Mouse (Mus musculus) midbrain, embryonic 11.5 days (tissue): Measurements from ENCODE around the gene Ntn4. TPM values are rescaled to one million over a fixed set of nuclear protein-coding genes. Genes with fewer than 3 reads are reported as not detected.
A peak's percentile ranks its signal among the peaks of the same experiment; 100 is the strongest.

Source experiments
- ATAC-seq: fragments of 200-750 bp; cut with Nextera tagmentation; 2 replicates; pipeline ENCODE4 v1.8.0; 2017; ENCODE audit warnings: moderate TSS enrichment, moderate library complexity; ENCODE audit not compliant: low FRiP score
- DNase-seq: peaks from one replicate; pipeline ENCODE4 v3.0.0; 2015; ENCODE audit warnings: low spot score; ENCODE audit errors: missing footprints
- H3K27ac ChIP-seq: fragments of 300-500 bp; sonication (generic); 2 replicates; pipeline ENCODE4 v1.5.1; 2014; ENCODE audit warnings: low read depth, low read length
- H3K27me3 ChIP-seq: fragments of 300-500 bp; sonication (generic); 2 replicates; pipeline ENCODE4 v1.6.1; 2014; ENCODE audit warnings: mild to moderate bottlenecking, low read length, moderate library complexity, mixed read lengths; ENCODE audit not compliant: control insufficient read depth, insufficient read depth
- H3K36me3 ChIP-seq: fragments of 300-500 bp; sonication (generic); 2 replicates; pipeline ENCODE4 v1.6.1; 2014; ENCODE audit warnings: mild to moderate bottlenecking, low read length, moderate library complexity, mixed read lengths; ENCODE audit not compliant: control insufficient read depth, insufficient read depth
- H3K4me1 ChIP-seq: fragments of 300-500 bp; sonication (generic); 2 replicates; pipeline ENCODE4 v1.6.1; 2014; ENCODE audit warnings: low read length; ENCODE audit not compliant: control insufficient read depth, insufficient read depth
- H3K4me2 ChIP-seq: fragments of 300-500 bp; sonication (generic); 2 replicates; pipeline ENCODE4 v1.6.1; 2014; ENCODE audit warnings: mild to moderate bottlenecking, moderate library complexity
- H3K4me3 ChIP-seq: fragments of 300-500 bp; sonication (generic); 2 replicates; pipeline ENCODE4 v1.5.1; 2014; ENCODE audit warnings: low read depth, low read length
- H3K9ac ChIP-seq: fragments of 300-500 bp; sonication (generic); 2 replicates; pipeline ENCODE4 v1.6.1; 2014; ENCODE audit warnings: low read length
- H3K9me3 ChIP-seq: fragments of 300-500 bp; sonication (generic); 2 replicates; pipeline ENCODE4 v1.6.1; 2016; ENCODE audit warnings: low read length; ENCODE audit not compliant: control insufficient read depth
- WGBS: fragments of 180-500 bp; shearing (Covaris S2); extraction: QIAGEN DNeasy Blood & Tissue Kit; methylation state at CpG from one replicate; pipeline ENCODE4 v1.1.7; 2014; 5-methylcytosine and 5-hydroxymethylcytosine counted together
- polyA plus RNA-seq: library from polyadenylated mRNA; unstranded; fragments of >200 nt; fragmentation: Nextera tagmentation; extraction: Ambion mirVana; gene quantifications from 2 replicates; pipeline ENCODE4 v1.2.1, GENCODE M21; 2014

The Ntn4 gene
- polyA plus RNA-seq, 1 experiment from 2014 or later, result 1.8 TPM

DNA sequence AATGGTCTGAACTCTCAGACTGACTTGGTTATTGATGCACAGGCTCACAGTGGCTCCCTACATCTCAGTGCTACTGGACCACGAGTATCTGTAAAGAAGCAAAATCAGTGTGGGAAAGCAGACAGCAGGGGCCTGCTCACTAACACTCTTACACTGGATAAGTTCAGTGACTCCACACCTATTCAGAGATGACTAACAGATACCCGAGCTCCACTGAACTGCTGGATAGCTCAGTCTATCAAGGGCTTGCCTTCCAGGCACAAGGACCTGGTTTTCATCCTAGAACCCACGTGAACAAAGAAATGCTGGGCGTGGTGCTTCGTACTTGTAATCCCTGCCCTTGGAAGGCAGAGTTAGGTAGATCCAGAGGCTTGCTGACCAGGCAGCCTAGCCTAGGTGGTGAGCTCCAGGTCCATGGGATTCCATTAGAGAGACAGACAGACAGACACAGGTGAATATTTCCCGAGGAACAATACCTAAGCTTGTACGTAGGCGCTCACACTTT is 8.2 kb downstream of the Ntn4 start:
- Histone ChIP-seq H3K36me3 (peaks cover 2% of the 10 kb centered on the region; the same call in 1 of the 2 replicates), H3K4me2 (no peak overlapping the region), H3K27me3 (no peaks in the 10 kb centered on the region), H3K4me1 (no peaks in the 10 kb centered on the region), H3K9me3 (no peaks in the 10 kb centered on the region), H3K9ac (no peak overlapping the region), H3K4me3 (no peak overlapping the region), H3K27ac (no peak overlapping the region)
- no peak for ATAC-seq
- peak; percentile 39 for DNase-seq
- 88% methylated on average over 8 of the region's 8 CpGs for WGBS

DNA sequence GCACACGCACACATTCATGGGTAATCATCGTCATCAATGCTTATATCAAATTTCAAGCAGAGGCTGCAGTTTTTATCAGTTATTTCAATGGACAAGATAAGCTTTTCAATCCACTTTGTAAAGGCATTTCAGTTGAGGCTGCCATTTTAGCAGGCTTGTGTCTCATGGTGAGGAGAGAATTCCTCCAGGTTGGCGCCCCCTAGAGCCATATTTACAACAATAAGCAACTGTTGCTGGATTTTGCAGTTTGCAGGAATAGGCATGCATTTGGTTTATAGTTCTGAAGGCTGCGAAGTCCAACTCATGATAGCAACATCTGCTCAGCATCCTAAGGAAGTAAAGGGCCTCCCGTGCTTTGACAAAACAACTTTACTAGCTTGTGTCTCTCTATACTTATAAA is 8.6 kb downstream of the Ntn4 start:
- 81% methylated on average over 5 of the region's 5 CpGs for WGBS
- DNase-seq, result peak; percentile 68
- no peak overlapping the region for H3K4me3 ChIP-seq
- no peaks in the 10 kb centered on the region for H3K4me1 ChIP-seq
- H3K4me2 ChIP-seq, result no peak overlapping the region
- H3K9me3 ChIP-seq, result no peaks in the 10 kb centered on the region
- ATAC-seq, result no peak
- no peaks in the 10 kb centered on the region for H3K27me3 ChIP-seq
- H3K9ac ChIP-seq, result no peak overlapping the region
- no peak overlapping the region for H3K27ac ChIP-seq
- peaks cover 2% of the 10 kb centered on the region; the same call in 1 of the 2 replicates for H3K36me3 ChIP-seq

- DNase-seq (no peak), ATAC-seq (no peak)
- Histone ChIP-seq H3K9ac (no peak overlapping the region), H3K4me3 (no peak overlapping the region), H3K4me2 (no peak overlapping the region), H3K27me3 (no peaks in the 10 kb centered on the region), H3K4me1 (no peaks in the 10 kb centered on the region), H3K9me3 (no peaks in the 10 kb centered on the region), H3K27ac (no peak overlapping the region), H3K36me3 (peaks cover 2% of the 10 kb centered on the region; the same call in 1 of the 2 replicates)
- WGBS, result 90% methylated on average over 5 of the region's 5 CpGs
Measured at GRCm38 (mm10) chr10:93649600-93649999, 9.1 kb downstream of the Ntn4 start.

GRCm38 (mm10) chr10:93653322-93653721 is 12.8 kb downstream of the Ntn4 start:
- Histone ChIP-seq H3K27ac (no peak overlapping the region), H3K36me3 (0 out of 2 replicates have a peak, but pooled peaks cover 2% of the 10 kb centered on the region), H3K27me3 (no peaks in the 10 kb centered on the region), H3K4me2 (no peak overlapping the region), H3K9ac (no peak overlapping the region), H3K9me3 (no peaks in the 10 kb centered on the region), H3K4me3 (no peak overlapping the region), H3K4me1 (no peaks in the 10 kb centered on the region)
- DNase-seq (no peak), ATAC-seq (no peak)
- WGBS, result 78% methylated on average over 2 of the region's 2 CpGs

DNA sequence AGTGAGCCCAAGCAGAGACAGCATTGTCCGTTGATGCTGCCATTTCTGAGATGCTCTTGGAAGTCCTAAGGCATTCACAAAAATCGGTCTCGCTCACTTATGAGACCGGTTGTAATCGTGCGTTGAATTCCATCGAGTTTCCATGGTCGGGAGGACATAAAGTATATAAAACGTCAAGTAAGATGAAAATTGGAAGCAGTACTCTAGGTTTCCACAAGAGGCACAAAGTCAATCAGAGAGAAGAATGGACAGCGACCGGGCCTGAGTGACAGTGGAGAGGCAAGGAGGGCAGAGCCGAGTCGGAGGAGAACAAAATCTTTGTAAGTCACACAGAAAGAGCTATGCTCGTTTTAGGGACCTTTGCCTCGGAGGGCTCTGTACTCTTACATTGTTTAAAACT is 14.9 kb downstream of the Ntn4 start:
- H3K9me3 ChIP-seq, result no peaks in the 10 kb centered on the region
- no peaks in the 10 kb centered on the region for H3K27me3 ChIP-seq
- ATAC-seq (no peak), DNase-seq (no peak)
- no peak overlapping the region for H3K4me2 ChIP-seq
- H3K36me3 ChIP-seq, result no peaks in the 10 kb centered on the region
- H3K4me3 ChIP-seq, result no peak overlapping the region
- 82% methylated on average over 15 of the region's 15 CpGs for WGBS
- H3K27ac ChIP-seq, result no peak overlapping the region
- no peak overlapping the region for H3K9ac ChIP-seq
- no peaks in the 10 kb centered on the region for H3K4me1 ChIP-seq

DNA sequence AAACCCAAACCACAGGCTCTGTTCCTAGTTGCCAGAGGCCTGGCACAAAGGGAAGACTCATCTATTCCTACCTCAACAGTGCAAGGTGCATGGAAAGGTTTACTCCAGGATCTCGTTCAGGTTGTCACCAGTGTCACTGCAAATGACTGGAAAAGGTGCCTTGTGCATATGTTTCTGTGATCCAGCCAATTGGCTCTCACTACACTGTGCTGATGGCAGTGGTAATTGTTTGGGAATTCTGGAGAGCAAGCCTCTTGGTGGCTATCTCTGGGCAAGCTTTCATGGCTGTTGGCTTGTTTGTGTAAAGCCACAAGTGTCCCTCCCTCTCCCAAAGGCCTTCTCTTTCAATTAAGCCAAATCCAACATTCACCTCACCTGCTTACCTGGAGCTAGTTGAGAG is 19.3 kb downstream of the Ntn4 start:
- Histone ChIP-seq H3K27ac (no peak overlapping the region), H3K36me3 (no peaks in the 10 kb centered on the region), H3K4me2 (no peak overlapping the region), H3K4me3 (no peak overlapping the region), H3K9ac (no peak overlapping the region), H3K27me3 (no peaks in the 10 kb centered on the region), H3K4me1 (no peaks in the 10 kb centered on the region), H3K9me3 (no peaks in the 10 kb centered on the region)
- ATAC-seq (no peak), DNase-seq (no peak)
- 87% methylated on average over 1 of the region's 1 CpGs for WGBS

GRCm38 (mm10) chr10:93661348-93661991 is 21.0 kb downstream of the Ntn4 start:
- DNase-seq, result no peak
- Histone ChIP-seq H3K9me3 (no peaks in the 10 kb centered on the region), H3K27ac (no peak overlapping the region), H3K36me3 (no peaks in the 10 kb centered on the region), H3K4me2 (no peak overlapping the region), H3K9ac (no peak overlapping the region), H3K4me1 (no peaks in the 10 kb centered on the region), H3K4me3 (no peak overlapping the region), H3K27me3 (no peaks in the 10 kb centered on the region)
- WGBS, result 83% methylated on average over 6 of the region's 6 CpGs
- no peak for ATAC-seq

DNA sequence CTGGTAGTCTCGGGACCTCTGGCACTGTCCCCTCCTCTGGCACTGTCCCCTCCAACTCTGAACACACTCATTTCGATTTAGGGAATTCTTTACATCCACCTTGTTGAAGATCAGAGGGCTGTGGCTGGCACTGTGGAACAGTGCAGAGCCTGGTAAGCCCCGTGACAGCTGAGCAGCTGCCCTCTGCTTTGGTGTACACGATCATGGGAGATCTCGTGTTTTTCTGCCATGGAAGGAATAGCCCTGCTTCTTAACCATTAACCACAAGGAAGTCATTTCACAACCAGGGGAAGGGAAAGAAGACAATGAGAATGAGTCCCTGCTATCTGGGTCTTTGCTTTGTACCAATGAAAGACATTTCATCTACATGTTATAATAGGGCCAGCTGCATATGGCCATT is 21.5 kb downstream of the Ntn4 start:
- H3K27ac ChIP-seq, result no peak overlapping the region
- WGBS, result 81% methylated on average over 5 of the region's 5 CpGs
- H3K36me3 ChIP-seq, result no peaks in the 10 kb centered on the region
- ATAC-seq (no peak), DNase-seq (no peak)
- H3K9me3 ChIP-seq, result no peaks in the 10 kb centered on the region
- H3K27me3 ChIP-seq, result no peaks in the 10 kb centered on the region
- H3K4me3 ChIP-seq, result no peak overlapping the region
- no peak overlapping the region for H3K9ac ChIP-seq
- H3K4me2 ChIP-seq, result no peak overlapping the region
- no peaks in the 10 kb centered on the region for H3K4me1 ChIP-seq

- WGBS, result 70% methylated on average over 2 of the region's 2 CpGs
- no peaks in the 10 kb centered on the region for H3K9me3 ChIP-seq
- no peaks in the 10 kb centered on the region for H3K36me3 ChIP-seq
- H3K9ac ChIP-seq, result no peak overlapping the region
- no peak overlapping the region for H3K4me3 ChIP-seq
- H3K27ac ChIP-seq, result no peak overlapping the region
- DNase-seq, result no peak
- H3K4me1 ChIP-seq, result no peaks in the 10 kb centered on the region
- H3K27me3 ChIP-seq, result no peaks in the 10 kb centered on the region
- ATAC-seq, result no peak
- no peak overlapping the region for H3K4me2 ChIP-seq
Measured at GRCm38 (mm10) chr10:93666222-93666621, 25.7 kb downstream of the Ntn4 start.
